ENCODE assay signal across 14 mouse cellular contexts in the genomic region with DNA sequence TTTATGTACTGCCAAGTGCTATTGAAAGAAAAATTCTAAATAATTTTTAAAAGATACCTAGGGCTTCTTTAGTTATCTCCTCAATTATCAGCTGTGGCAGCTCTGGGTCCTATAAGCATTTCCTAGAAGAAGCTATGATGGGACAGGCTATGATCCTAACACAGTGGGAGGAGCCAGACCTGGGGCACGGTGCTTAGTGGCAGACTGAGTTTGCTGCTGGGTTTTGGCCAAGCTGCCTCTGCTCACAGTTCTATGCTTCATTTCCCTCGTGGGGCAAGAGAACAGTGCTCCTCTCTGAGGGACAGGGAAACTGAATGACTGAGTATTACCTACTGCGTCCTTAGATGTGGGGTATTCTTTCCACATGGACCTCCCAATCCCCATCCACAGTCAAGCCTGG.
"Had no signal": no experiment of that assay in that cellular context is flagged by ENCODE, and none has a peak within 500 bp of the region (broad histone marks: within the 10 kb centered on the region; RNA-seq: fewer than 3 reads in every experiment).

No protein-coding gene starts in this region.

- H3K4me1 ChIP-seq: liver, embryonic 12.5 days; midbrain, embryonic 10.5 days; neural tube, embryonic 12.5 days; stomach, embryonic 15.5 days had no signal

- H3K27ac ChIP-seq: kidney, postnatal 0 days; limb, embryonic 15.5 days; liver, embryonic 12.5 days; midbrain, embryonic 10.5 days; neural tube, embryonic 12.5 days; stomach, embryonic 15.5 days had no signal

- H3K4me3 ChIP-seq: limb, embryonic 15.5 days; liver, embryonic 12.5 days; midbrain, embryonic 10.5 days; myocyte; neural tube, embryonic 12.5 days; stomach, embryonic 15.5 days had no signal

- H3K9ac ChIP-seq: limb, embryonic 15.5 days; liver, embryonic 12.5 days; lung, embryonic 14.5 days; neural tube, embryonic 12.5 days; stomach, embryonic 15.5 days had no signal

- ATAC-seq: liver, embryonic 12.5 days had no signal

- H3K36me3 ChIP-seq: liver, embryonic 12.5 days had no signal

- H3K4me2 ChIP-seq: limb, embryonic 15.5 days; liver, embryonic 12.5 days; lung, embryonic 14.5 days; neural tube, embryonic 12.5 days; stomach, embryonic 15.5 days had no signal

- H3K27me3 ChIP-seq: limb, embryonic 15.5 days; liver, embryonic 12.5 days; neural tube, embryonic 12.5 days; stomach, embryonic 15.5 days had no signal

- DNase-seq: kidney, adult 9 months; left cerebral cortex, postnatal 4 days; lung, embryonic 14.5 days; lung, postnatal 10 days; midbrain, embryonic 14.5 days; thymus, adult 2 months; thymus, postnatal 36 days had no signal

- H3K9me3 ChIP-seq: limb, embryonic 15.5 days; liver, embryonic 12.5 days; midbrain, embryonic 10.5 days; neural tube, embryonic 12.5 days; stomach, embryonic 15.5 days had no signal
